Mouse (Mus musculus) central nervous system, embryonic 18 days (tissue): ENCODE measurements around the gene Lrrc72. TPM values are rescaled to one million over a fixed set of nuclear protein-coding genes. Genes with fewer than 3 reads are reported as not detected.

Experiments used
- polyA plus RNA-seq: library from polyadenylated mRNA; depleted of rRNA; stranded (reverse); fragments of >200 nt; gene quantifications from 2 replicates; pipeline ENCODE4 v1.2.3, GENCODE M21; 2012; rRNA removed

The Lrrc72 gene
- not detected in 2 replicates for polyA plus RNA-seq

DNA sequence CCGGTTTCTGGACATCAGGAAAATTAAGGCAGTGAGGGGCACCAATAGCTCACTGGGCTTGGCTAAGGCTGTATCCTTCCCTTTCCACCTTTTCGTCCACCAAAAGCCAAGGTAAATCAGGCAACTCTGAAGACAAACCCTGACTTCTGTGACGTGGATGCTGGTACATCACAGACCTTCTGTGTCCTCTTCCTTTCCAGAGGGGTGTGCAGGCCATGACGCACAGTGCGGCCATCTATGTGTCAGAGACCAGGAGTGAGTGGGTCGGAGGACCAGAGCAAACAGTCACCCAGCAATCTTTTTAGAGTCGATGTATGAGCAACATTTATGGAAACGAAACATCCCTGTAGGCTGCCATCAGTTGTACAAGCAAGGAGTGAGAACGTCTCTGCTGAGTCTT lies at the start of gene Lrrc72:
Gene Lrrc72 (minus strand): TSS at position 101 of the 400 bp plus-strand sequence.

Other genes starting within 250 kb of the Lrrc72 start
- gene Tspan13, start 210.9 kb downstream of the Lrrc72 start, polyA plus RNA-seq = 270 and 295 TPM in 2 replicates
- 51.9 and 52.4 TPM in 2 replicates for gene Ankmy2, start 96.3 kb downstream of the Lrrc72 start, polyA plus RNA-seq
- gene Bzw2, start 95.3 kb downstream of the Lrrc72 start, polyA plus RNA-seq = 278 and 288 TPM in 2 replicates
- gene Sostdc1, start 60.7 kb upstream of the Lrrc72 start, polyA plus RNA-seq = 4.9 and 10.5 TPM in 2 replicates
- 4.6 and 5.0 TPM in 2 replicates for gene Ispd, start 128.1 kb upstream of the Lrrc72 start, polyA plus RNA-seq
- 0.57 and 0.74 TPM in 2 replicates for gene D630036H23Rik, start 128.8 kb upstream of the Lrrc72 start, polyA plus RNA-seq